Mouse (Mus musculus) limb, embryonic 12.5 days (tissue): ENCODE measurements around the gene F2. TPM values are rescaled to one million over a fixed set of nuclear protein-coding genes. Genes with fewer than 3 reads are reported as not detected.

Experiments
- polyA plus RNA-seq: library from polyadenylated mRNA; unstranded; fragments of >200 nt; fragmentation: Nextera tagmentation; extraction: Ambion mirVana; gene quantifications from 2 replicates; pipeline ENCODE4 v1.2.1, GENCODE M21; 2016

Gene F2
- polyA plus RNA-seq, 1 experiment from 2014 or later: 0.40 TPM

Other genes with a start within 250 kb of the F2 start
- 70.2 and 81.5 TPM in 2 replicates for gene 1110051M20Rik, start 191.7 kb downstream of the F2 start, polyA plus RNA-seq
- 6.2 and 7.2 TPM in 2 replicates for gene Lrp4, start 178.9 kb downstream of the F2 start, polyA plus RNA-seq
- 124 and 131 TPM in 2 replicates for gene Ckap5, start 109.7 kb downstream of the F2 start, polyA plus RNA-seq
- gene Zfp408, start 13.4 kb upstream of the F2 start, polyA plus RNA-seq: 12.6 and 12.8 TPM in 2 replicates
- gene Arhgap1, start 13.4 kb upstream of the F2 start, polyA plus RNA-seq: 76.3 and 76.9 TPM in 2 replicates
- 28.1 and 28.7 TPM in 2 replicates for gene Atg13, start 74.2 kb upstream of the F2 start, polyA plus RNA-seq
- gene Harbi1, start 74.4 kb upstream of the F2 start, polyA plus RNA-seq: 24.0 and 25.2 TPM in 2 replicates
- 22.3 and 24.1 TPM in 2 replicates for gene Ambra1, start 93.7 kb upstream of the F2 start, polyA plus RNA-seq